Mouse (Mus musculus) MEL-GATA-1-ER (cell line): ENCODE measurements at regions not wholly inside any gene's neighbourhood (a gene's known extent, or its start where the extent isn't known, plus 50 kb on each side); places are given as distances from the start of the nearest gene placed in this dataset.
A peak's percentile ranks its signal among the peaks of the same experiment; 100 is the strongest.

Source experiments
- DNase-seq: peaks from one replicate; pipeline ENCODE4 v3.0.0-alpha.2; 2012; ENCODE audit warnings: low read depth; ENCODE audit errors: extremely low read depth

DNA sequence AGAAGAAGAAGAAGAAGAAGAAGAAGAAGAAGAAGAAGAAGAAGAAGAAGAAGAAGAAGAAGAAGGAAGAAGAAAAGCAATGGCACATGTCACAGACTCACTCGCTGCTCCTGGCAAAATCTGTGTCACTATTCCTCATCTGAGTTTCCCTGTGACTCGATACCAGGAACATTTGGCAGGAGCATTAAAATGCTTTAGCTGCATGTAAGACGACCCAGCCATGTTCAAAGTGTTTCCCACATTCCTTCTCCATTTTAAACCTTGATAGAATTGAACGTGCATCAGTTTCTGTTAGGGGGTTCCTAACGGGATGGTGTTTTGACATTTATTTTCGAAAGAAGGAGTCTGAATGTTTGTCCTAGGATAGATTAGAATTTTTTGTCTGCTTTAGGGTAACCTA lies 51.2 kb upstream of the Pja2 start:
- no peak for DNase-seq

DNA sequence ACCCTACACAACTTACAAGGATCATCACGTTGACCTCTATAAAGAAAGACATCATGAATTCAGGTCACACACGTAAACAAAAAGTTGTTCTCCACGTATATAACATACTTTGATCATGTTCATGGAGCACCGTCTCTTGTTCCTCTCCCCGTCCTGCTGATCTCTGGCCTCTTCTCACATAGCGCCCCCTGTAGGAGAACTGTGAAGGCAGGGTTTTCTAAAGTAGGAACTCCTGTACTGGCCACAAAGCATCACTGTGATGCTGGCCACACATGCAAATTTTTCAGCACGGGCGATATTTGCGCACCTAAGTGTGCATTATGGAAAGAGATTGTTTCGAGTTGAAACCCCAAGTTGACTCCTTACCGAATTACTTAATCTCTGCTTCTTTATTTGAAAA lies 51.9 kb upstream of the Pja2 start:
- DNase-seq, result no peak

DNA sequence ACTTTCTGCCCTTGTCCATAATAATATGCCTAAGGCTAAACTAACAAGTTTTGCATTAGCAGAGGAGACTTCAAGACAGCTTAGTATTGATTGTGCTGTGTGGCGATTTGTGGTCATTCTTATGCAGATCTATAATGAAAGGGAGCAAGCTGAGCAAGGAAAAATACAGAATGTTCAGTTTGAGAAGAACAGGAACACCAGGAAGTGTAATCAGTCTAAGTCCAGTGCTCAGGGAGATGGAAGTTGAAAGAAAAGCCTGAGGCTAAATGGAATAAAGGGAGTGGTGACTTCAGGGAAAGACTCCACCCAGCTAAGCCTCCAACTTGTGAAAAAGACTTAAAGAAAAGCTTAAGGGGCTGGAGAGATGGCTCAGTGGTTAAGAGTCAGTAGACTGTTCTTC lies 58.6 kb upstream of the Pja2 start:
- DNase-seq, result no peak

DNA sequence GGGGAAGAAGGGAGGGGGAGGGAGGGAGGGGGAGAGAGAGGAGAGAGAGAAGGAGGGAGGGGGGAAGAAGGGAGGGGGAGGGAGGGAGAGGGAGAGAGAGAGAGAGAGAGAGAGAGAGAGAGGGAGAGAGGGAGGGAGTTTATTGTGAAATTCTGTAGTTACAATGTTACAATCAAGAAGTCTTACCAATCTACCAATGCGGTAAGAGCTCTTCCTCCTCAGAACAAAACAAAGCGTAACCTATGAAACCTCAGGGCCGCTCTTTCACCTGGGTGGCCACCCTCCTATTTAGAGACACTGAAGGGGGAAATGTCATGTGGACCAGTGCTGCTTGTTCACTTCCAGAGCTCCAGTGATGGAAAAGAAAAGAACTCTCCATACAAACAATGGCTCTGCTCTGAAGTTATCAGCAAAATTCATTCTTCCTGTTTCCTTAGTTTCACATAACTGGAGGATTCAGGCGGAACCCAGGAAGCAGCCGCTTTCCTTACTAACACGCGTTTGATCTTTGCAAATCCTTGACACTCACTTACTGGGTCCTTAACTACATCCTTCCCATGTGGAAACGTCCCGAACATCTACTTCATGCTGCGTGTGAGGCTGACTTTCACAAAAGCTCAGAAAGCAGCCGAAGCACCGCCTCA lies 65.7 kb upstream of the Pja2 start:
- no peak for DNase-seq

DNA sequence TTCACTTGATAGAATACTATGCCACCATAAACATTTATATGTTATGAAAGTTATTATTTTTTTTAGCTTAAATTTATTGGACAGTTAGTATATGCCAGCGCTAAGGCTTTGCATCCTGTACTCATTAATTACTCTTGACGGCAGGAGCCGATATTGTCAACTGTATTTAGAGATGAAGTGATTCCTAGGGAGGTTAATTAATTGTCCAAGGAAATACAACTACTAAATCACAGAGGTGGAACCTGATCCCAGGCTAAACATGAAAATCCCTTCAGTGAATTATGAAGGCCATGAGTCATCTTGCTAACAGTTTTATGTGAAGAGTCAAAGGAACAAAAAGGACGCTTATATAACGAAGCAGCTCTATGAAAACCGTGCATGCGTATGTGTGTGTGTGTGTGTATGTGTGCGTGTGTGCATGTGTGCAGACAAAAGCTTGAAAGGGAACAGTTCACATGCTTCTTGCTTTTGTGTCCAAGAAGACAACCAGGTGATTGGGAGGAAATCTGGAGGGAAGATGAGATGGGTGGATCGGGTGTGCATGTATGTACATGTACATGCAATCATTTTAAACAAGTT lies 66.5 kb upstream of the Pja2 start:
- DNase-seq, result no peak

DNA sequence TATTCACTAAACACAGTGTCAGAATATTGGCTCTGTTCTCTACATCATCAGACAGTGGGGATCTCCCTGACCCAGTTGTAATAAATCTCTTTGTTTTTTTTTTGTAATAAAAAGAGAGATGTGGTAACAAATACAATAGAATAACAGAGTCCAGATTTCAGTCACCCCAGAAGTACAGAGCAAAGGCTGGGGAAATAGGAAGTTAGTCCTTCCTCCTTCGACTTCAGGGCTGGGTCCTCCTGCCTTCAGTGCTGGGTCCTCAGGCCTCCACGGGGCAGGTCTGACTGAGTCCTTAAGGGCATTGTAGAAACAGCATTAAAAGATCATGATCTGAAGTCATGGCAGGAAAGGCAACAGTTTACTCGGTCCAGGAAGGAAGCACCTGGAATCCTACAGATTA lies 67.0 kb upstream of the Pja2 start:
- DNase-seq, result no peak

DNA sequence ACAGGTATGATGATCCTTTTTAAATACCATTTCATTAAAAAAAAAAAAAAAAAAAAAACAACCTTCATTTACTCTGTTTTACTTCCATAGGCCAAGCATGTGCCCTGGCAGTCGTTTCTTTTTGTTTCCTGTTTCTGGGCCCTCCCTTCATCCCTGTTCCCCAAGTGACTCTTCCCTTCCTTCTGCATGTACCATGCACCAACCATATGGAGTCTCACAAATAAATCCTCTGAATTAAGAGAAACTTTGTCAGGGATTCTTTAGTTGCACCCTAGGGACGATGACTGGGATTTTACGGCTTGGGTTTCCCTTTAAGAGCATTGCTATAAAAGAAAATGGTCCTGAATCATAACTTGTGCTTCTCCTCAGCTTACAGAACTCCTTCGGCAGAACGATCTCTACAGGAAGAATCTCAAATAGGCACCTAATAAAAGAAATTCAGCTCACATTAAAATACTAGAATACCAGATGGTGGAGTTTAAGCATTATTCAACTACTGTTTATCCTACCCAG lies 75.1 kb upstream of the Pja2 start:
- no peak for DNase-seq

DNA sequence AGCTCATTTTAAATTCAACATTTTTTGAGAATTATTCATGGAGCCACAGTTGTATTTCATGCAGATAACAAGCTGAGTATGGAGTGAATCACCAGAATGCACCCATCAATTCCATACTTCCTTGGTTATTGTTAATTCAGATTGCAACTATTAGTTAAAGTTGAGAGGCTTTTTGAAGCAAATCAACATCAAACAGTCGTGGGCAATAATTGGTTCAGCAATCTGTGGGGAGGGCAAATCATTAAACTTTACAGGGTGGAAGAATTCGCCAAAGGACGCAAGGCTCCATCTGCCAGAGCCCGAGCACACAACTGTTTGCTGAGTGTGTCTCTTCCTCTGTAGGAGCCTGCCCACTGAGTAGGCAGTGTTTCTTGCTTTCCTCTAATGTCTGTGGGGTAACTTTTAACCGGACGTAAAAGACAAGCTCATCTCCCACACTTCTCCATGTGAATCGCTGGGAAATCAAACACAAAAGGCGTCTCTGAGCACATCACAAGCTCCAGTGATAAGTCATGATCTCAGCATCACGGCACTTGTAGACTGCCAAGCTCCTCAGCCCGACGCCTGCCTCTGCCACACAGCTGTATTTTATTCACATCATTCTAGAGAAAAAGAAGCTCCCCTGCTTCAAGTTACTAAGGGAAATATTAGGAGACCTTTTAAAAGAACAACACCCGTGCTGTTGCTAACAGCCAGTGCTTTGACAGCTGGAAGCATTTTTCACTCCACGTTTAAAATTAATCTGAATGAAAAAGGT lies 75.7 kb upstream of the Pja2 start:
- no peak for DNase-seq

DNA sequence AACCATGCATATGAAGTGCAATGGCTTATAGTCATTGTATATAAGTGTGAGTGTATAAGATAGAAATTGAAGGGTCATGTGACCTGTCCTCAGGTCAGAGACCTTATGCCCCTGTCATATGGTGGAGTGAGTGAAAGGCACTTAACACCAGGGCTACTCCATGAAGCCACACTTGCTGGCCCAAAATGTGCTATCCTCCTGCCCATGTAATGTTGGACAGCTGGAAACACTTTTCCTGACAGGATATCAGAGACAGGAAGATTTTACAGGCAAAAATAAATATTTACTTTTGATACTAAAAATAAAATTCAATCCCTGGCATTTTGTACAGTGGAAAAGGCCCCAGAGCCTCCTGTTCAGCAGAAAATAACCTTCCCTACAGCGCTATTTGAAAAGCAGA lies 94.1 kb upstream of the Pja2 start:
- no peak for DNase-seq

DNA sequence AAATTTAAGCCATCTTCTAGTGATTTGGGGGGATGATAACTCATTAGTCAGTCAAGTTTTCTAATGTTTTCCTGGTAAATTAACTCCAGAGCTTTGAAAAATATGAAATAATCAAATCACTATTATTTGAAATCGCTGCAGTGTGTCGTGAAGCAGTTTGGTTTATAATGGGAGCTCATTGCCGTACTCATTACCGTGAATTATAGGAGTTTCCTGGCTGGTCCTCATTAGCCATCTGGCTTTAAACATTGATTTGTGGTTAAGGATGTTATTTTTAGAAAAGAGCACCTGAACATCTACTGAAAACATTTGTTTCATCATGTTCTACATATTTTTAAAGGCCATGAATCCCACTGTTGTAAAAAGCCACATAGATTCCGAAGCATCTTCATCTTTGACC lies 94.8 kb upstream of the Pja2 start:
- DNase-seq, result no peak

DNA sequence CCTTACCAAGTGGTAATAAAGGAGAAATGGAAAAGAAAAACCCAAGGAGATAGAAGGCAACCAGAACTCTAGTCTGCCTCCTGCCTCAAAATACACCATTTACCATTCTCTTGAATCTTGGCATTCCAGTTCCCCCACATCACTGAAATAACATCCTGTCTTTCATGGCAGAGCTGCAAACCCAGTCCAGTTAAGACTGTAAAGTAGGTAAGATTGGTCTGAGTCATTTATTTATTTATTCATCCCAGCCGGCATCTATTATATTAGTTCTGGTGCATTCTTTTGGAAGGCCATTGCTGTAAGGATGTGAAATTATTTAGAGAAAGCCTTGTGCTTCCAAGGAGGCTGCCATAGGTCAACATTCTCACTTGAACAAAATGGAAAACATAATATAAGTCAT lies 107.9 kb upstream of the Pja2 start:
- no peak for DNase-seq

DNA sequence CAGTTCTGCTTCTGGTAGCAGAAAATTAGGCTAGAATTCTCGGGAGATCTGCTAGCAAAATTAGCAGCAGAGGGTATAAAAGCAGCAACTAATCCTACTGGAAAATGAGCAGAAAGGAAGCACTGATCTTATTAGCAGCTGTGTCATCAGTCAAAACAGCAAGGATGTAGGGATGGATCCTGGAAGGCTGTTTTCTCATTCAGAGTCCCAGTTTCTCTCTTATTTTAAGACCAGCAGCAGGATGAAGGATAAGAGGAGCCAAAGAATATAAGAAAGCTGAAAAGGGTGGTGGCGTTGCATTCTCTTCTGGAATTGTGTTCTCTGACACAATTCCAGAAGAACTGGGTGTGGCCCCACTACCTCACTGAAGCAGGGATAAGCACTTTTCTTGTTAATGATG lies 123.0 kb upstream of the Pja2 start:
- no peak for DNase-seq

DNA sequence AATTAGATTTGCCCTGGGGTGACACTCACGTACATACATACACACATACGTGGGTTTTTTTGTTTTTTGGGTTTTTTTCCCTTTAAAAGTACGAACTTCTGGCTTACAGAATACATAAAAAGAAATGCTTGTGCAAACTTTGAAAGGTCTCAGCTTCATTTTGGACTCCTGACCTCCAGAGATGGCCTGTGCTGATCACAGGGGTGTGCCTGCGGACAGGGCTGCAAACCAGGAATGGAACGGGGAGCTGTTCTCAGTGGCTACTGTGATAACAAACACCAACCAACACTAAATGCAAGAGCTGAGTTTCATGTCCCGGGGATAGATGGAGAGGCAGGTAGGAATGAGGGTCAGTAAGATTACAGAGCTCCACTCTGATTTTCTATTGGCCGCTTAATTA lies 134.3 kb upstream of the Man2a1 start:
- DNase-seq, result no peak

DNA sequence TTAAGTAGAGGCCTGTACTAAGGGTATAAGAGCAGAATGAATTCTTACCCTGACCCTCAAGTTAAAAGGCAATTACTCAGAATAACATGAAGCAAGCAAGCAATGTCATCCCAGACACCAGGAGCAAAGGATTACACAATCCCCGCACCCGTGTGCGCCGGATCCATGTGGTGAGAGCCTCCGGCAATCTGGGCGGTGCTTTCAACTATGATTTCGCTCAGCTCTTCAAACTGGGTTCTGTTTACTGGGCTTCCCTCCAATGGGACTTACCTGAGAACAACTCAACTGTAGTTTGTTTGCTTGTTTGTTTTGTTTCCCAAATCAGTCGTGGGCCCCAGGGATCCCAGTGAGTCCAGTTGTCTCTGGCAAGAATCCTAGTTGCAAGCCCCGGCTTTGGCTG lies 133.8 kb upstream of the Man2a1 start:
- DNase-seq, result no peak

DNA sequence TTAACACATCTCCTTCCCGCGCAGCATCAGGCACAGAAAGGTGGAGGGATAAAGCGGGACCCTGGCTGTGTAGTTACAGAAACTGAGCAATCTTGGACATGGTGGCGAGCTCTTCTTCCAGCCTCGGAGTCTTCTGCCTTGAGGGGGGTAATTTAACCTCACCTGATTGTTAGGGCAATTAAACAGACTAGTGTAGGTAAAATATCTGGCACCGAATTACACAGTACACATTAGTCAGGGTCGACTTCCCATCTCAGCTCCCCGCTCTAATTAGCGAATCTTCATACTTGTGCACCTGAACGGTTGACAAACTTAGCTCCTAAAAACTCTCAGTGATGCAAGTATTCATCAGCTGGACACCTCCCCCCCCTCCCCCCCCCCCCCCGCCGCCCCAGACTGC lies 133.2 kb upstream of the Man2a1 start:
- DNase-seq, result no peak

DNA sequence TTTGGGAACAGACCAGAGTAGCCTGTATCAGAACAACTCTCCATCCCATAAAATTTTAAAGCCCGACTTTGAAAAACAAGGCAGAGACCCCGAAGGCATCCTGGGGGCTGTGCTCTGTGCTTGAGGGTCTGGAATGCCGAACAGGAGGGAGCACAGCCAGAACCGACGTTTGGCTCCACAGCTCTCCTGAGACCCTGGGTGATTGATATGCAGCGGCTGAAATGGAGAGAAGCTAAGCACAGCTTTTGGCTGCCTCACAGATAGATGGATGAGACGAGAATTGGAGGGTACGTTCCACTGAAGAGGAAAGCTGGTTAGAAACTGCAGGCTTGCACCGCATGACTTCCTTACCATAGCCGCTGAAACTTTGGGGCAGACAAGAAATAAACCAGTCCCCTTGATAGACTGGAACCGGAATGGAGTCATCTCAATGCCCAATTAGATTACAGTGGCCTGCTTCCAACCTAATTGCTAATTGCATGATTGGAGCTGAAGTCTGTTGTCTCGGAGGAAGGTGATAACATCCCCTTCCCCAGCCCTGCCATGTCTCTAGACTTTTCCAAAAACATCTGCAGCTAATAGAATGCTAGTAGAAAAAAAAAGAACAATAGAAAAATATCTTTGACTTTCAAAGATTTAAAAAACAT lies 130.7 kb upstream of the Man2a1 start:
- no peak for DNase-seq

DNA sequence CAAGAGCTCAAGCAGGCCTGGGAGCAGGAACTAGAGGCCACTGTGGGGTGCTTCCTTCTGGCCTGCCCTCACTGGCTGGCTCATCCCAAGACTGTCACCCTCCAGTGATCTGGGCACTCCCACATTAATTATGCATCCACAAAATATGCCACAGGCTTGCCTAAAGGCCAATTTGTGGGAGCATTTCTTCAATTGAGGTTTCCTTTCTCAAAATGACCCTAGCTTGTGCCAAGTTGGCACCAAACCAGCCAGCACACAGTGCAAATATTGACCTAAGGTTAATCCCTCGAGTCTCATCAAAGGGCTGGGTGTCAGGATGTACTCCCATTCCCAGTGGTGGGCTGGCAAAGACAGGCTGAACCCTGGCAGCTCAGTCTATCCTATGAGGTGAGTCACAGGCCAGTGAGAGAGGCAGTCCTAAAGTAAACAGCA lies 119.9 kb upstream of the Man2a1 start:
- DNase-seq, result no peak

DNA sequence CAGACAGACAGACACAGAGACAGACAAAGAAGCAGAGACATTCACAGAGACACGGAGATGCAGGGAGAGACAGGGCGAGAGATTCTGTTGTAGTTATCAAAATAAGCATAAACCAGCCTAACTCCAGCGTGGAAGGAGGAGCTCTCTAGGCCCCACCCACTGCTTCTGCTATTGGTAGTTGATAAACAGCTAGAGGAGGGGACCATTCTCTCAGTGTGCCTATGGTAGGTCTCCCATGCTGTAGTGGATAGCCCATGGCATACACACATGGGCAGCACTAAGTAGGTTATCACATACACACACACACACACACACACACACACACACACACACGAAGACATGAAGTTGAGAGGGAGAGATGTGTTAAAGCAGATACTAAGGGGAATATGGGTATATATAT lies 115.7 kb upstream of the Man2a1 start:
- no peak for DNase-seq

DNA sequence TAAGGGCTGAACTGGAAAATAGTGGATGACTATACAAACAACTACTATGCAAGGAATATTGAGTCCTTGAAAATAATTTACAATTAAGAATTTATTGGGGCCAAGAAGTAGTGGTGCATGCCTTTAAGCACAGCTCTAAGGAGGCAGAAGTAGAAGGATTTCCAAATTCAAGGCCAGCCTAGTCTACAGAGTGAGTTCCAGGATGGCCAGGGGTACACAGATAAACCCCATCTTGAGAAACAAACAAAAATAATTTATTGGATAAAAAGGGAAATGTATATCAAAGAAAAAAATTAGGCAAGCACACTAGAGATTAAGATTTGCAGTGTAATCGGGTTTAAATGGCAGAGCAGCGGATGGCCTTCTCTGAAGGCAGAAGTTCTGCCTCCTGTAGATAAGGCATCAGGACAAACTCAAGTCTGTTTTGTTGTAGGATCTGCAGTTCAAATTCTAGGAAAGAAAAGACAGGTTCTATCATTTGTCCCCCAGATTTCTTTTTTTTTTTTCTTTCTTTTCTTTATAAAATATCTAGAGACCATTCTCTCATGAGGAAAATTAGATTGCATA lies 110.7 kb upstream of the Man2a1 start:
- DNase-seq, result peak; percentile 51

DNA sequence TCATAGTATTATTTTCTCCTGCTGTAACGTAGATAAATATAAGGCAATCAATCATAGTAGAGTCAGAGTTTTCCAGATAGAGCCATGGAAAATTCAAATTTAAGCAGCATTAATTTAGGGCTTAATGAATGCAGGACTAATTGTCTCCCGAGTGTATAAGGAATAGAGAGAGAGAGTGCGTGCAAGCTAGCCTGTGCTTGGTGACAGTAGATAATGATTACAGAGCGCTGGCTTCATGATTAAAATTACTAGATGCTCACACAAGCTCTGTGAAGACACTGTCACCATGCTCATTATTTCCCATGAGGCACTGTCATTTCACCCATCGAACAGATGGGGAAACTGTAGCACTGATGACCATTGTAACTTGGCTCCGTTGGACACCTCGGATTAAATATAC lies 109.9 kb upstream of the Man2a1 start:
- no peak for DNase-seq

DNA sequence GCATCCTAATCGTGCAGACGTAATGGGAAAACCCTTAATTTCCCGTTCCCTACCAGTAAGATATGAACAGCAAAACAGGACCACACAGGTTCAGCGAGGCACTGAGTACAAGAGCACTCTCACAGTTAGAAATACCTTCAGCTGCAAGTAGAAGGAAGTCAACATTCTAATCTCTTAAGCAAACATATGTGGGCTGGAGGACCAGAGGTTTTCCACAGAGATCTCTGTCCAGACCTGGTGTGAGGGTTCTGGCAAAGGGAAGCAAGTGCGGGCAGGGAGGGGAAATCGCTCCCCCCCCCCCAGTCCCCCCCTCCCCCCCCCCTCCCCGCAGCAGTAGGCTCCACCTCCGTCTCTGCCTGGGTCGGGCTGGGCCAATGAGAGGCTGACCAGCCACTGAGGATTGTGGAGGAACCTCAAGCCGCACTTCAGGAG lies 108.6 kb upstream of the Man2a1 start:
- peak; percentile 59 for DNase-seq
